Mouse (Mus musculus) left cerebral cortex, adult 2 months (tissue): ENCODE measurements at regions not wholly inside any gene's neighbourhood (a gene's known extent, or its start where the extent isn't known, plus 50 kb on each side); places are given as distances from the start of the nearest gene placed in this dataset.

Experiments used
- DNase-seq, 2 experiments: peaks; one replicate each; pipeline ENCODE4 v3.0.0; 2021 to 2022; ENCODE audit warnings: low spot score in 2 of 2, mixed read lengths in 1 of 2; ENCODE audit errors: extremely low spot score in 1 of 2
- H3K27ac ChIP-seq: fragments of 200-600 bp; 2 replicates; pipeline ENCODE4 v1.8.1; 2022
- H3K4me3 ChIP-seq: fragments of 200-600 bp; 2 replicates; pipeline ENCODE4 v1.8.1; 2022
- CTCF ChIP-seq: fragments of 200-600 bp; IDR thresholded peaks from 2 replicates; pipeline ENCODE4 v1.8.1; 2022; ENCODE audit warnings: antibody characterized with exemption, mild to moderate bottlenecking, moderate library complexity
- intact Hi-C: fragments of 180-260 bp; cut with DNase I; formaldehyde crosslinking; loops from one replicate; pipeline ENCODE4 v1.15.1; 2025

DNA sequence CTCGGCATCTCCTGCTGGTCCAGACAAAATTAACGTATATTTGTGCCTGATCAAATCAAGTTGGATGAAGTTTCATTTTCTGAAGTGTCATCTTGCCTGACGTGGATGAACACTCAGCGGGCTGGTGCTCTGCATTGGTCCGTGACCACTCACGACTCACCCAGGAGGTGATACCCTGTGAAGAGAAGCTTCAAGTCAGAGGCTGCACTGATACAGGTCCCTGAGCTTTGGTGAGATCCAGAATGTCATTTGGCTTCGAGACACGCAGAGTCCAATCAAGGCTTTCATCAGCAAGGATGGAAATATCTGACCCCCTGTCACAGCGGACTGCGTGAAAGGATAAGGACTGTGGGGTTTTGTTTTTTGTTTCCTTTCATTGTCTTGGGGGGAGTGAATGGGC, 90.4 kb downstream of the Kcnrg start:
- TF ChIP-seq CTCF = no peak
- intact Hi-C loops = no loop called here
- no peak for DNase-seq
- Histone ChIP-seq H3K27ac (no peak overlapping the region), H3K4me3 (no peak overlapping the region)

DNA sequence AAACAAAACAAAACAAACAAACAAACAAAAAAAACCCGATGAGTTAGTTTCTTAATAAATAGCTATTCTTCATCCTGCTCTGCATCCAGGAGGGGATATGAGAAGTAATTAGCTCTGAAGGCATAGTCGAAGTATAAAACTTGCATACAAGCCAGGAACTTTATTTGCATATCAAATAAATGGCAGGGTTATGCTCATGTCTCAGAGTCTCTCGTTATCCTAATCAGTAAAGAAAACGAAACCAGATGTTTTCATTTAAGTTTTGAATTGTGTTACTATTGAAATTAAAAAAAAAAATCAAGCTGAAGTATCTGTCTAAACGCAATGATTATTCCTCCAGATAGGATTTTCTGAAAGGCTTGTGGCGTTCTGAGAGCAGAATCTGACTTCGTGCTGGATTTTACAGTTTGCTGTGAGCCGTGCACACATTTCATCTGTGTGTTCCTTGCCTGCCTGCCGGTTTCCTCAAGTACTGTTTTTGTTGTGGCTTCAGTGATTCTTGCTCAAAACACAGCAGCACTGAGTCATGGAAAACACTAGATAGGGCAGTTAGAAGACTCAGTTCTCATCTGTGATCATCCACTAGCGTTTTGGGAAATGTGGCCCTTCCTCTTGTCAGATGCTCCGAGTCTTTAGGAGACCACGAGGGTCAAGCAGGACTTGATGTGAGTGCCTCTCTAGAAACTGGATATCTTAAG, 91.2 kb downstream of the Kcnrg start:
- H3K27ac ChIP-seq = no peak overlapping the region
- no peak for DNase-seq
- H3K4me3 ChIP-seq = no peak overlapping the region
- intact Hi-C loops = no loop called here
- TF ChIP-seq CTCF = no peak

DNA sequence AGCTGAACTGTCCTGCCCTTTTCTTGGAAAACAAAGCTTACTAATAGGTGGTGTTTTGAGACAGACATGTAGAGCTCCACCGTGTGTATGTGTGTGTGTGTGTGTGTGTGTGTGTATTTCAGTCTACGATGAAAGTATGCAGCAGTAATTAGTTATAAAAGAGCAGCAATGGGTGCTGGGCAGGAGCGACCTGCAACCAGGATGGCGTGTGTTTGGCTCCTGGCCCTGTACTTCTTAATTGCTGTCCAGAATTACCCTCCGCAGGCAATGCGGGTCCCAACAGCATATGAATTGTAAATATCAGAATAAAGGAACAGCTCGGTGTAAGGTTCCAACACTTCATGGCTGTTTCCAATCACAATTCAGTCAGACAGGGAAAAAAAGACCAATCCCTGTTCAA, 92.4 kb downstream of the Kcnrg start:
- no peak for TF ChIP-seq CTCF
- intact Hi-C loops = no loop called here
- no peak for DNase-seq
- Histone ChIP-seq H3K4me3 (no peak overlapping the region), H3K27ac (no peak overlapping the region)

DNA sequence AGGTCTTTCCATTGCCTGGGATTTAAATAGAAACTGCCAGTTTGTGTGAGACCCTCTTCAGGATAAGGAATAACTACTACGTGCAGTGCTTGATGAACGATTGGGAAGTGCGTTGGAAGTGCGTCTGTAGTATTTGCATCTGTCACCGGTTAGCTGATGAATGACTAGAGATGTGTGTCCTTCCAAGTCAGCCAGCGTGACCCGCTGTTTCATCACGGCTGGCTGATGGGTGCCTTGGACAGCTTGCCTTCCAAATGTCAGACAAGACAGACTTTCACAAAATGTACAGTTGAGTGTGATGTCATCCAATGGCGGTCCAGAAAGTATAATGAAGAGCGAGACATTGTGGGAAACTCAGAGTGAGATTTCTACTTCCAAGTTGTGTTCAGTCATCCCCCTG, 93.9 kb downstream of the Kcnrg start:
- H3K4me3 ChIP-seq = no peak overlapping the region
- no peak for DNase-seq
- intact Hi-C loops = no loop called here
- no peak overlapping the region for H3K27ac ChIP-seq
- TF ChIP-seq CTCF = no peak

DNA sequence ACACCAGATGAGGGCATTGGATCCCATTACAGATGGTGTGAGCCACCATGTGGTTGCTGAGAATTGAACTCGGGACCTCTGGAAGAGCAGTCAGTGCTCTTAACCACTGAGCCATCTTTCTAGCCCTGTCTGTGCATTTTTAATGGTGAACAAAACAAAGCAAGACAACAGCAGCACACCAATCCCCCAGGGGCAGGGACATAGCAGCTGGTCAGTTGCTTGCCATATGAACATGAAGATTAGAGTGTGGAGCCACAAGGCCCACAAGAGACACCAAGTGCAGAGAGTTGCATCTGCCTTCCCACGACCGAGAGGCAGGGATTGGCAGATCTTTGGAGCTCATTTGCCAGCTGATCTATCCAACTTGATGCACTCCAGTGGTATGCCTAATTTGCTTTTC, 96.7 kb downstream of the Kcnrg start:
- Histone ChIP-seq H3K27ac (no peak overlapping the region), H3K4me3 (no peak overlapping the region)
- DNase-seq = no peak
- no peak for TF ChIP-seq CTCF
- intact Hi-C loops = no loop called here

DNA sequence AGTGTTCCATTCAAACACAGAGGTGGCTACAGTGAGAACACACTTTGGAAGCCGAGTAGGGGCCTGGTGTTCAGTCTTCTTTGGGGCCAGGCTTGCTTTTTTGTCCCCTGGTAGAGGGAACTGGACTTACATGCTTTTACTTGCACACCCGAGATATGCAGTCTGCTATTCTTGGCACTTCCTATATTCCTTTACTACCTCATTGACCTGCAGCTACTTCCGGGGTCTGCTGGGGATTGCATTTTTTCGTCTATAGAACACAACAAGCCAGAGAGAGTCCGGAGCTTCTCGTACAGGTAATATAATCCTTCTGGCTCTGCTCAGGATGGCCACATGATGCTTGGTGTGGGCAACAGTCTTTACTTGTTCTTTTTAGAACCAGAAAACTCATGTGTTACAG, 99.7 kb downstream of the Kcnrg start:
- DNase-seq = no peak
- intact Hi-C loops = no loop called here
- TF ChIP-seq CTCF = no peak
- no peak overlapping the region for H3K27ac ChIP-seq
- no peak overlapping the region for H3K4me3 ChIP-seq

DNA sequence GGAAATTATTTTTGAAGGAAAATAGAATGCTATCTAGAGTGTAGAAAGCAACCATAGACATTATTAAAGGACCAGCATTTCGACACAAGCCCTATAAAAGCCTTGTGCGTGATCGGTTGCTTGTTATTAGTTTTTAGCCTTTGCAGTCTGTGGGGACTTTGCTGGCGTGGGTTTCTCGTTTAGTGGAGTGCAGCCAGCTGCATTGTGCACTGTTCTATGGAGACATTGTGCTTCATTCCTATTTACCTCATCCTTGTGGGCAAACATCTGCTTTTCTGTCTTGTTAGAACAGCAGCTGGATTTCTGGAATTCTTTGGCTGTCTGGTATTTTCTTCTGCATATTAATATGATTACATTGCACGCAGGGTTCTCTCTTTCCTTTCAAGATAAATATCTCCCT, 101.1 kb downstream of the Kcnrg start:
- Histone ChIP-seq H3K4me3 (no peak overlapping the region), H3K27ac (no peak overlapping the region)
- no peak for DNase-seq
- no peak for TF ChIP-seq CTCF
- intact Hi-C loops = no loop called here

DNA sequence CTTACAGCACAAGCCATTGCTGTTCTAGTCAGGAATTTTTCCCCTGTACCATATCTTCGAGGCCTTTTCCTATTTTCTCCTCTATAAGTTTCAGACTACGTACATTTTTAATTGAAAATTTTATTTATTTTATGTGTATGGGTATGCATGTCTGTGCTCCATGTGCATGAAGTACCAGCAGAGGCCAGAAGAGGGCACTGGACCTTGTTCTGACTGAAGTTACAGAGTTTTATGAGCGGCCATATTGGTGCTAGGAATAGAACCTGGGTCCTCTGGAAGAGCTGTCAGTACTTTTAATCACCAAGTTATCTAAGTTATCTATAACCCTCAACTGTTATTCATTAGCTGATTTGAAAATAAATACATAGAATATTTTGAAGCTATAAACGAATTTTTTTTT, 108.5 kb downstream of the Kcnrg start:
- intact Hi-C loops = no loop called here
- TF ChIP-seq CTCF = peak; percentile 13
- DNase-seq = no peak
- no peak overlapping the region for H3K4me3 ChIP-seq
- H3K27ac ChIP-seq = no peak overlapping the region

DNA sequence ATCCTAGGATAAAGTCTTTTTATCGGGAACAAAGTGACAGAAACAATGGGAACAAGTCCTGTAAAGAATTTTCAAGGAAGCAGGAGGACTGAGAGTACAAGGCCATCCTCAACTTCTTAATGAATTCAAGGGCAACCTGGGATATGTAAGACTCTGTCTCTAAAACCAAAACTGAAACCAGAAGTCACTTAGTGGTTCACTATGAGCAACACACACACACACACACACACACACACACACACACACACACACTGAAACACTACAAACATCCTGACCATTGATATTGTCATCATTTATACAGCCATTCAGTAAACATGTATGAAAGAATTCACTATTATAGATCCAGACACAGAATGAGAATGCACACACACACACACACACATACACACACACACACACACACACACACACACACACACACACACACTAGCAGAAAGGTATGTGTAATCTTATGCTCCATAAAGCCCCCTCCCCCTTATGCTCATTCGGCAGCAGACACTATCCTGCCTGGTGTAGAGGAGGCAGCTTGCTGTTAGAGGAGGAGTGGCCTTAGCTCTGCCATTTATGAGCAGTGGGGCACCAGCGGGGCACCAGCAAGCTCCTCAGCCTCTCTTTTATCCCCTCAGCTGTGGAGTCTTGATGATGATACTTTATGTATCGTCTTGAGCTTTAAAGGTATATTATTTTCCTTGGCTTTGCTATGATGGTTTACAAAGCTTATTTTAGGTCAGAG, 111.3 kb downstream of the Kcnrg start:
- no peak for TF ChIP-seq CTCF
- no peak overlapping the region for H3K27ac ChIP-seq
- intact Hi-C loops = no loop called here

DNA sequence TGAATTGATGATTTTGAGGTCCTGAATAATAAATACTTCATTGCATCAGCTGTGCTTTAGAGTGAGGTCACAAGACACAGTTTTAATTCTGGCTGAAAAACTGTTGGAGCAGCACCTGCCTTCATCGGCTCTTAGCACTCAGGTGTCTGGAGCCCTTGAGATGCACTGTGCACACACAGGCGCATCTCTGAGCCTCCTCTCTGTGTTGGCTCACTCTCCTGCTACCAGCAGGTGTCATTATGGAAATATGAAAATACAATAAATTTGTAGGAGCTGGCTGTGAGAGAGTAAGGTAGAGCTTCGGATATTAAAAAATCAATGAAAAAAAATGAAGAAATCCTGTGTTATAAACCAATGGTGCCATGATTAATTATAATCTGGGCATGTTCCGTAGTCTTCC, 114.0 kb downstream of the Kcnrg start:
- intact Hi-C loops = no loop called here
- Histone ChIP-seq H3K27ac (no peak overlapping the region), H3K4me3 (no peak overlapping the region)
- DNase-seq = no peak
- TF ChIP-seq CTCF = peak; percentile 6; the same call in 1 of the 2 replicates

More for the DNA sequence above, 111.3 kb downstream of the Kcnrg start:
- no peak overlapping the region for H3K4me3 ChIP-seq
- no peak for DNase-seq

DNA sequence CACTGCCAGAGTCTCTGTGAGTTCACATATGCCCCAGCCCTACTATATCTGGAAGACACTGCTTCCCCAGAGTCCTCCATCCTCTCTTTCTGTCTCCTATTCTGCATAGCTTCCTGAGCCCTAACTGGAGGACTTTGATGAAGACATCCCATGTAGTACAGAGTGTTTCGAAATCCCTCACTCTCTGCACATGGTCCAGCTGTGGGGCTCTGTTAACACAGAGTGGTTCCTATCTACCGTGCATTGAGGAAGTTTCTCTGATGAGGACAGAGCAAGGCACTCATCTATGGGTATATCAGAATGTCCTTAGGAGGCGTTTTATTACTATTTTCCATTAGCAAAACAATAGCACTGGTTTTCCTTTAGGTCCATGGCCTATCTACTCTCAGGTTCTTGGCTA, 117.7 kb downstream of the Kcnrg start:
- intact Hi-C loops = no loop called here
- Histone ChIP-seq H3K27ac (no peak overlapping the region), H3K4me3 (no peak overlapping the region)
- no peak for TF ChIP-seq CTCF
- no peak for DNase-seq

DNA sequence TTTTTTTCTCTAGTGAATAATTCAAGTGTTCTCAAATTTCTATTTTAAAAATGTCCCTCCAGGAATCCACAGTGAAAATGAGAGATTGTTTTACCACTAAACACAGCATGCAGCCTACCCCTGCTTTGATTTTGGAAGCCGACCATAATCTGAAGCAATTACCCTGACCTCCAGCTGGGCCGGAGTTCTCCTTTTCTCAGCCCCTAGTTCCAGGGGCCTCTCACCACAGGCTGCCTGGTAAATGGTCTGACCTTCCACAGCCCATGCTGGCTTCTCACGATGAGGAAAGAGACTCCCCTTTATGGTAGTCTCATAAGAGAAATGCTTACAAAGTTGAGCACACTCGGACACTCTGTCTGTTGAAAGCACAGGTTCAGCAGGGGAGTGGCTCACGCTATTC, 121.3 kb downstream of the Kcnrg start:
- intact Hi-C loops = no loop called here
- no peak overlapping the region for H3K27ac ChIP-seq
- no peak overlapping the region for H3K4me3 ChIP-seq
- DNase-seq = no peak
- TF ChIP-seq CTCF = no peak

DNA sequence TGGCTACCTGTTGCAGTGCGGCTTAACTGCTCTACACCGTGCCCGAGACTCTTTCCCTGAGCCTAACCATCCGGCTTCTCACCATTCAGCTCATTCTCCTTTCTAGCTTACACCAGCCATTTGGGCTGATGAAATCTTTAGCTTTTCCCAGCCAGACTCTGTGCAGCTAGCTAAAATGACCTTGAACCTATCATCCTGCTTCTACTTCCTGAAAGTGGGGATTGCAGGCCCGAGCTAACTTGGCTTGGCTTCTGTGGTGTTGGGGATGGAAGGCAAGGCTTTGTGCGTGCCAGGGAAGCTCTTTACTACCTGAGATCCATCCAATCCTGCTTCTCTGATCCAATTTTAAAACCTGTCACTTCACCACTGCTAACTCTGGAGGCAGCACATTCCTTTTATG, 128.3 kb downstream of the Kcnrg start:
- intact Hi-C loops = no loop called here
- no peak overlapping the region for H3K4me3 ChIP-seq
- no peak for DNase-seq
- H3K27ac ChIP-seq = no peak overlapping the region
- no peak for TF ChIP-seq CTCF
